Mouse (Mus musculus) liver, embryonic 14.5 days (tissue): Measurements from ENCODE around the gene Pum2. TPM values are rescaled to one million over a fixed set of nuclear protein-coding genes. Genes with fewer than 3 reads are reported as not detected.

Source experiments
- ATAC-seq: fragments of 200-750 bp; cut with Nextera tagmentation; 2 replicates; pipeline ENCODE4 v1.8.0; 2017; ENCODE audit warnings: moderate number of reproducible peaks, mild to moderate bottlenecking, moderate library complexity; ENCODE audit not compliant: insufficient read depth
- DNase-seq, 3 experiments: peaks; one replicate each; pipeline ENCODE4 v3.0.0-alpha.2; 2012 to 2013; ENCODE audit warnings: low read depth in 3 of 3, low spot score in 3 of 3
- H3K27ac ChIP-seq: fragments of 300-500 bp; sonication (generic); 2 replicates; pipeline ENCODE4 v1.5.1; 2014; ENCODE audit warnings: moderate library complexity, mild to moderate bottlenecking, control low read depth, inconsistent platforms
- H3K27me3 ChIP-seq: fragments of 300-500 bp; sonication (generic); 2 replicates; pipeline ENCODE4 v1.6.1; 2014; ENCODE audit warnings: mild to moderate bottlenecking, low read length, moderate library complexity; ENCODE audit not compliant: control insufficient read depth, insufficient read depth
- H3K36me3 ChIP-seq: fragments of 300-500 bp; sonication (generic); replicated peaks from 2 replicates; pipeline ENCODE4 v1.6.1; 2014; ENCODE audit warnings: low read depth; ENCODE audit not compliant: control insufficient read depth, insufficient read depth
- H3K4me1 ChIP-seq, 2 experiments: fragments of 200-500 bp in 1 of 2; fragments of 300-500 bp in 1 of 2; sonication (generic) in 1 of 2; replicated peaks; 2 replicates each; pipeline ENCODE4 v1.6.1; 2012 to 2014; ENCODE audit warnings: antibody characterized with exemption in 1 of 2, inconsistent platforms in 1 of 2, low read length in 1 of 2; ENCODE audit not compliant: control insufficient read depth in 2 of 2, insufficient read depth in 2 of 2
- H3K4me2 ChIP-seq: fragments of 300-500 bp; sonication (generic); 2 replicates; pipeline ENCODE4 v1.6.1; 2014; ENCODE audit warnings: low read depth, mild to moderate bottlenecking, control low read depth, moderate library complexity
- H3K4me3 ChIP-seq, 2 experiments: fragments of 200-500 bp in 1 of 2; fragments of 300-500 bp in 1 of 2; sonication (generic) in 1 of 2; 2 replicates each; pipeline ENCODE4 v1.5.1; 2012 to 2014; ENCODE audit warnings: low read depth in 2 of 2, low read length in 2 of 2, mild to moderate bottlenecking in 2 of 2, control low read depth in 1 of 2, inconsistent platforms in 1 of 2, moderate library complexity in 1 of 2; ENCODE audit not compliant: insufficient read depth in 1 of 2
- H3K9ac ChIP-seq: fragments of 300-500 bp; sonication (generic); replicated peaks from 2 replicates; pipeline ENCODE4 v1.6.1; 2014; ENCODE audit warnings: mild to moderate bottlenecking, control low read depth, moderate library complexity
- H3K9me3 ChIP-seq: fragments of 300-500 bp; sonication (generic); 2 replicates; pipeline ENCODE4 v1.6.1; 2016; ENCODE audit warnings: low read length, mixed read lengths; ENCODE audit not compliant: control insufficient read depth
- CTCF ChIP-seq: IDR thresholded peaks from 2 replicates; pipeline ENCODE4 v1.5.1; 2016; ENCODE audit warnings: antibody characterized with exemption, low read depth, control low read depth
- EP300 ChIP-seq: IDR thresholded peaks from 2 replicates; pipeline ENCODE4 v1.6.1; 2016; ENCODE audit warnings: antibody characterized with exemption, low read depth
- WGBS: fragments of 180-500 bp; shearing (Covaris S2); extraction: QIAGEN DNeasy Blood & Tissue Kit; methylation state at CpG from one replicate; pipeline ENCODE4 v1.1.7; 2014; ENCODE audit not compliant: insufficient replicate concordance; 5-methylcytosine and 5-hydroxymethylcytosine counted together
- polyA plus RNA-seq, 2 experiments: library from polyadenylated mRNA; depleted of rRNA in 1 of 2; stranded (reverse) in 1 of 2; unstranded in 1 of 2; fragments of >200 nt; fragmentation: Nextera tagmentation in 1 of 2; extraction: Ambion mirVana in 1 of 2; gene quantifications; 2 replicates each; pipeline versions ENCODE4 v1.2.1 to v1.2.3; 2012 to 2014

The Pum2 gene
- polyA plus RNA-seq, 2 experiments: 18.4 to 20.6 TPM

DNA sequence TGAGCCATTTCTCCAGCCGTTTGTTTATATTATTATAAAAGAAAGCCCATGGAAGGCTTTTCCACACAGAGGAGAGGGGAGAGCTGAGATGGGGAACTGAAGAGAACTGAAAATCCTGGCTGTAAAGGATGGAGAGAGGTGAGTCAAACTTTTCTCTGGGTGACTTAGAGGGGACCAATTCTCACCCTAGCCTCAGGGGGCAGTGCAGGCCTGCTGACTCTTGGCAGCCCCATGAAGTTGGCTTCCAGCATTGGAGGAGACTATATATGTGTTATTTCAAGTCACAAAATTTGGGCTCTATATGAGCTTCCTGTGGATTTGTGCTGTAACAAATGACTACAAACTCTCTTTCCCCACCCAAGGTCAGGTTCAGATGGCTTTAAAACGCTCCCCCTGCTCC, 88.7 kb downstream of the Pum2 start:
- DNase-seq (no peak), ATAC-seq (no peak)
- Histone ChIP-seq H3K4me1 (no peaks in the 10 kb centered on the region), H3K4me2 (no peak overlapping the region), H3K9me3 (no peaks in the 10 kb centered on the region), H3K27me3 (no peaks in the 10 kb centered on the region), H3K36me3 (no peaks in the 10 kb centered on the region), H3K4me3 (no peak overlapping the region), H3K27ac (no peak overlapping the region), H3K9ac (no peak overlapping the region)
- TF ChIP-seq EP300 (no peak), CTCF (peak; percentile 58)
- 49% methylated on average over 2 of the region's 2 CpGs for WGBS

DNA sequence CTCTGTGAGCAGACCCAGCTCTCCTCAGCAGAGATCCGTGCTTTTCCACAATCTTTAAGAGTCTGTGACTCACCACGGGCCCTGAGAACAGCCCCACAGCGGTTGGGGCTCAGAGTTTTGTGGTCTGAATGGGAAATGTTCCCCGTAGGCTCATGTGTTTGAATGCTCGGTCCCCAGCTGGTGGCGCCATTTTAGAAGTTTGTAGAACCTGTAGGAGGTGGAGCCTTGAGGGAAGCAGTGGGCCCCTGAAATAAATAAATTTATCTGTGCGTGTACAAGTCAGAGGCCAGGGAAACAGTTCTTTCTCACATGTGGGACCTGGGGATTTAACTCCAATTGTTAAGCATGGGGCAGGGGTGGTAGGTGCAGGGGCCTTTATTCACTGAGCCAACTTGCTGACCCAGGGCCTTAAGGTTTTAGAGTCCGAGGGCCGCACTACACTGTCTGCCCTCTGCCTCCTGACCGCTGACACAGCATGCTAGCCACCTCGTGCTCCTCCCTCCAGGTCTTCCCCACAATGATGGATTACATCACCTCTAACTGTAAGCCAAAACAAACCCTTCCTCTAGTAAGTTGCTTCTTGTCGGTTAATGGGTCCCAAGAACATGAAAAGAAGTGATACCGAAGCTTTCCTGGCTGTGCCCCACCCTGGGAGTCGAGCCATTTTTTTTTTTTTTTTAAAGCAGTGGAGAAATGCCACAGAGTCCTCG, 90.4 kb downstream of the Pum2 start:
- H3K36me3 ChIP-seq: no peaks in the 10 kb centered on the region
- no peak for ATAC-seq
- no peak for DNase-seq

DNA sequence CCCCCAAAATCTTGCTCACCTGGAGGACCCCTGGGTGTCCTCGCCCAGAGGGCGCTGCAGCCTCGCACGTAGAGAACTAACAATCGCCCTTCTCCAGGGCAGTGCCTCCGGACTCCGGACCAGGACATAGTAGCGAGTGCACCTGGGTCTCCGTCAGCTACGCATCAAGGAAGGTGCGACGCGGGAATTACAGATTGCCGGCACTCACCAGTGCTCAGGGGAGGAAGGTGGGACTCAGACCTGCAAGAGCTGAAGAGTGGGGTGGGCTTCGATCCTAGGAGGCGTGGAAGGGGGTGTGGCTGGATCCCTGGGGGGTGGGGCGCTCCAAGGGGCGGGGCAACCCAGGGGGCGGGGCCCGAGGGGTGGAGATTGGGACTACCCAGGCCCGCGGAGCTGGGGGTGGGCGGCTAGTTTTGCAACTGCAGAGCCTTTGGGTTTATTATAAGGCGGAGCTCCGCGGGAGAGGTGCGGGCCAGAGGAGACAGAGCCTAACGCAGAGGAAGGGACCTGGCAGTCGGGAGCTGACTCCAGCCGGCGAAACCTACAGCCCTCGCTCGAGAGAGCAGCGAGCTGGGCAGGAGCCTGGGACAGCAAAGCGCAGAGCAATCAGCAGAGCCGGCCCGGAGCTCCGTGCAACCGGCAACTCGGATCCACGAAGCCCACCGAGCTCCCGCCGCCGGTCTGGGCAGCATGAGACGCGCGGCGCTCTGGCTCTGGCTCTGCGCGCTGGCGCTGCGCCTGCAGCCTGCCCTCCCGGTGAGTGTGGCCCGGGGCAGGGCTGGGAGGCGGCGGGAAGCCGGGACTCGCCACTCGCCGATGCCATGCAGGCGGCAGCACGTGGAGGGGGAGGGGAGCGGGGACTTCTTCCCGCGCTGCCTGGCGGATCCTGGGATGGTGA, 97.3 kb downstream of the Pum2 start, which contains the start of gene Sdc1:
Gene Sdc1, plus strand, starts transcription at position 378 of the 898 bp plus-strand sequence.
- no peak for TF ChIP-seq EP300
- peak; percentile 62 for TF ChIP-seq CTCF
- Histone ChIP-seq H3K27ac (no peak within 1 kb of the TSS), H3K9ac (peak within 1 kb of the TSS; percentile 63), H3K4me2 (peak within 1 kb of the TSS; percentile 93), H3K36me3 (no peaks in the 10 kb centered on the region), H3K4me3 (peak within 1 kb of the TSS; percentile 66 to 68), H3K4me1 (peaks cover 0 to 4% of the 10 kb centered on the region in 2 experiments; a peak in 3 of 4 replicates), H3K27me3 (peaks cover 26% of the 10 kb centered on the region), H3K9me3 (no peaks in the 10 kb centered on the region)
- ATAC-seq (peak; percentile 74), DNase-seq (peak; percentile 31 to 35 (median 35))
- WGBS: under 1% methylated on average over 67 of the region's 67 CpGs

More for the DNA sequence above, 90.4 kb downstream of the Pum2 start:
- no peak overlapping the region for H3K4me3 ChIP-seq
- TF ChIP-seq CTCF (no peak), EP300 (no peak)
- WGBS: 69% methylated on average over 15 of the region's 15 CpGs
- no peaks in the 10 kb centered on the region for H3K27me3 ChIP-seq
- H3K9me3 ChIP-seq: no peaks in the 10 kb centered on the region
- no peak overlapping the region for H3K27ac ChIP-seq
- H3K4me2 ChIP-seq: no peak overlapping the region
- H3K4me1 ChIP-seq: no peaks in the 10 kb centered on the region
- no peak overlapping the region for H3K9ac ChIP-seq

DNA sequence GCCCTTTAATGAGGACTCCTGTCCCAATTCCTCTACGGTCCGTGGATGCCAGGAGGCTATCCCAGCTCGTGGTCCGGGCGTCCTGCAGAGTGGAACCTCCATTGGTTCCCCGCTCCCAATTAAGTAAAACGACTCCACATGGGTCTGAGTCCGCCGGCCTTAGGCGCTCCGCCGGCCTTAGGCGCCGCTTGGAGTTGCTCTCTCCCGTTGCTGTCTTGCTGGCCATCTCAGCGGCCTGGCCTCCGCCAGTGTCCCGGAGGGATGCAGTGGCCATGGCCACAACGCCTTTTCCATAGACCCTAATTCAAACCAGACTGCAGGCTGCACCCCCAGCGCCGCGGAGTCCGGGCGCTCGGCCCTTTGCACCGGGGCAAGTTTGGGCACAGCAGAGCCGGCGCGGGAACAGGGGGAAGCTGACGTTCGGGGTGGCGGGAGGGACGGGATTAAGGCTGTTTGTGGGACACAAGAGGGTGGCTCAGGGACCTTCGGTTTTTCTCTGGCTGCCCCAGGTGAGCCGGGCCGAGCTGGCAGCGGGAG, 98.0 kb downstream of the Pum2 start:
- Histone ChIP-seq H3K27me3 (peaks cover 26% of the 10 kb centered on the region), H3K4me1 (peaks cover 0 to 8% of the 10 kb centered on the region in 2 experiments; a peak in 3 of 4 replicates), H3K9ac (peak overlapping the region; percentile 63), H3K4me2 (peak overlapping the region; percentile 93), H3K9me3 (no peaks in the 10 kb centered on the region), H3K36me3 (no peaks in the 10 kb centered on the region), H3K4me3 (peak overlapping the region; percentile 66 to 68), H3K27ac (no peak overlapping the region)
- no peak for TF ChIP-seq CTCF
- TF ChIP-seq EP300: no peak
- WGBS: under 1% methylated on average over 37 of the region's 37 CpGs
- ATAC-seq: peak; percentile 11; the same call in 1 of the 2 replicates
- DNase-seq: no peak
